Mouse (Mus musculus) cerebellum, adult 2 months (tissue): ENCODE results near the gene Pou5f1. TPM values are rescaled to one million over a fixed set of nuclear protein-coding genes. Genes with fewer than 3 reads are reported as not detected.

Experiments
- DNase-seq, 2 experiments: peaks; one replicate each; pipeline ENCODE4 v3.0.0; 2021
- H3K27ac ChIP-seq: fragments of 200-500 bp; 2 replicates; pipeline ENCODE4 v1.5.1; 2012; ENCODE audit warnings: low read length, control low read depth, inconsistent platforms; ENCODE audit not compliant: insufficient read depth
- H3K27me3 ChIP-seq: fragments of 200-500 bp; 2 replicates; pipeline ENCODE4 v1.6.1; 2012; ENCODE audit warnings: inconsistent platforms, mild to moderate bottlenecking, low read length, moderate library complexity; ENCODE audit not compliant: control insufficient read depth, insufficient read depth
- H3K4me1 ChIP-seq: fragments of 200-500 bp; 2 replicates; pipeline ENCODE4 v1.6.1; 2011; ENCODE audit warnings: low read length; ENCODE audit not compliant: control insufficient read depth, insufficient read depth
- H3K4me3 ChIP-seq: fragments of 200-500 bp; replicated peaks from 2 replicates; pipeline ENCODE3; 2011; ENCODE audit warnings: mild to moderate bottlenecking, low read depth, low read length, control low read depth; ENCODE audit not compliant: insufficient read depth
- CTCF ChIP-seq: fragments of 200-500 bp; IDR thresholded peaks from 2 replicates; pipeline ENCODE4 v1.5.1; 2011; ENCODE audit warnings: low read depth, mild to moderate bottlenecking, control low read depth, low read length, moderate library complexity, borderline replicate concordance; ENCODE audit not compliant: insufficient read depth
- POLR2A ChIP-seq: fragments of 200-500 bp; IDR thresholded peaks from 2 replicates; pipeline ENCODE4 v1.6.1; 2011; ENCODE audit warnings: low read length, control low read depth, borderline replicate concordance; ENCODE audit not compliant: insufficient read depth
- WGBS: fragments of 180-500 bp; shearing (Covaris S2); methylation state at CpG from one replicate; pipeline ENCODE4 v1.1.7; 2018; 5-methylcytosine and 5-hydroxymethylcytosine counted together
- polyA plus RNA-seq: library from polyadenylated mRNA; depleted of rRNA; stranded (reverse); fragments of >200 nt; gene quantifications from 2 replicates; pipeline ENCODE4 v1.2.3, GENCODE M21; 2012; rRNA removed

Pou5f1 gene
- polyA plus RNA-seq, 1 experiment = not detected

DNA sequence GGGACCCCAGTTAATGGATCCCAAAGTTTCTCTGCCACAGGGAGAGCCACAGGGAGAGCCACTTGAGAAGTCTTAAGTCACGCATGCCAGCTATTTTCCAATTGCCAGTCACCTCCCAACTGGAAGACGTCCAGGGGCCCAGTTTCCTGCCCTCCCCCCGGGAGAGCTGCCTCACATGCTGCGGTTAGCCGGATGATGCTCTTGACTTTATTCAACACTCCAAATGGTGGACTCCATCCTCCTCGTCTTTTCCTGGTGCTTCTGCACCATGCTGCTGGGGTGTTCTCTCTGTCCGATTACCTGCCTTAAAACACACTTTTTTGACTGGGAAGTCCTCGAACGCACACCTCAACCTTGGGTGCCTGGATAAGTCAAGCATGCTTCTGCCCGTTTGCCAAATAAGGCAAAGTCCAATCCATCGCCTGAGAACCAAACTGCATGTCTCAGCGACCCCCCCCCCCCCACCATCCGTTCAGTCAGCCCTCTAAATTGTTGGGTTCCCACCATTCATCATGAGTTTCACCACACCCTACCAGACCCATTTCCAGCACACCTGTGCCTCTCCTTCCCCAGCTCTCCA, 50.5 kb downstream of the Pou5f1 start:
- Histone ChIP-seq H3K27ac (no peak overlapping the region), H3K4me1 (no peaks in the 10 kb centered on the region), H3K4me3 (no peak overlapping the region), H3K27me3 (no peaks in the 10 kb centered on the region)
- WGBS = 77% methylated on average over 13 of the region's 13 CpGs
- no peak for DNase-seq
- no peak for TF ChIP-seq CTCF
- TF ChIP-seq POLR2A = no peak

DNA sequence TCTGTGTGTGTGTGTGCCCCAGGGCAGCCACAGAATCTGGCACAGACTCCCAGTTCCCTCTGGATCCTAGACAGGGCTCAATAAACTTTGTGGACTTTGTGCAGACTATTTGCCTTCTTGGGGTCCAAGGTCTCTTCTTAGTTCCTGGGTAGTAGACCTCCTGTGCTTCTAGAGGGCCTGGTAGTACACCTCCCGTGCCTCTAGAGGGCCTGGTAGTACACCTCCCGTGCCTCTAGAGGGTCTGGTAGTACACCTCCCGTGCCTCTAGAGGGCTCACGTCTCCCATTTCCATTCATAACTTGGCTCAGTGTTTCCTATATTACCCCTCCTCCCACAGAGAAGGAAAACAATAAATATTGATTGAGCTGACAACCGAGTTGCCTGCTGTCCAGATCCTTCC, 51.0 kb downstream of the Pou5f1 start:
- Histone ChIP-seq H3K4me1 (no peaks in the 10 kb centered on the region), H3K27me3 (no peaks in the 10 kb centered on the region), H3K27ac (no peak overlapping the region), H3K4me3 (no peak overlapping the region)
- TF ChIP-seq POLR2A (no peak), CTCF (peak; percentile 68)
- 20% methylated on average over 5 of the region's 5 CpGs for WGBS
- DNase-seq = peak in 1 of 2 experiments; percentile 29

DNA sequence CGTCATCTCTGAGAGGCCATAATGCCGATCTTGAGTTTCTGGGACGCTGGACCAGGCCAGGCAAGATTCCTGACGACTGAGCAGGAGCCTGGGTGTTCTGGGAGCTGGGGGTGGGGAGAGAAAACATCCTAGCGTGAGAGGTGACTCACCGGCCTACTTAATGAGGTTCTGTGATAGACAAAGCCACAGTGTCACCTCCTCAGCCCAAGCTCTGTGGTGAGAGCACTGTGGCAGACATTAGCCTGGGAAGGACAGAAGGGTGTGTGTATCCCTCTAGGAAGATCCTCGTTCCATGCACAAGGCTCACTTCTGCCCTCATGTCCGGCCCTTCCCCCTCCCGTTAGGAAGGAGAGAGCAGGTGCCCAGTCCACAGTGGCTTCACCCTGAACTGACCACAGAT, 51.5 kb downstream of the Pou5f1 start:
- 74% methylated on average over 9 of the region's 9 CpGs for WGBS
- no peak for DNase-seq
- Histone ChIP-seq H3K4me3 (no peak overlapping the region), H3K27ac (no peak overlapping the region), H3K27me3 (no peaks in the 10 kb centered on the region), H3K4me1 (no peaks in the 10 kb centered on the region)
- no peak for TF ChIP-seq CTCF
- TF ChIP-seq POLR2A = no peak

DNA sequence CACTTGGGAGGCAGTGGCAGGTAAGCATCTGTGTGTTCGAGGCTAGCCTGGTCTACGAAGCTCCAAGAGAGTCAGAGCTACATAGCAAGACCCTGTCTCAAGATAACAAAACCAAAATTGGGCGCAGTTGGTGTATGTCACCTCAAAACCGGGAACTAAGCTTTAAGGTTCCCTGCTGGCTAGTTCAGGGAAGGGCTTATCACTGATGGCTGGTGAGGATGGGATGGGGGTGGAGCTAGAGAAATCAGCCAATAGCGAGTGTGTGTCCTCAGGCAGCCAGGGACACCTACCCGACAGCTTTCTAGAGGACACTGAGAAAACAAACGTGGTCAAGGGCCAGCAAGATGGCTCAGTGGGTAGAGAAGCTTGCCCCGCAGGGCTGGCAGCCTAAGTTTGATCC, 52.4 kb downstream of the Pou5f1 start:
- no peak overlapping the region for H3K27ac ChIP-seq
- H3K27me3 ChIP-seq = no peaks in the 10 kb centered on the region
- DNase-seq = no peak
- TF ChIP-seq CTCF = no peak
- no peak for TF ChIP-seq POLR2A
- no peak overlapping the region for H3K4me3 ChIP-seq
- 60% methylated on average over 8 of the region's 8 CpGs for WGBS
- no peaks in the 10 kb centered on the region for H3K4me1 ChIP-seq

Other genes with a start within 250 kb of the Pou5f1 start
- gene H2-D1, start 243.3 kb upstream of the Pou5f1 start, polyA plus RNA-seq = 174 and 183 TPM in 2 replicates
- gene H2-Q1, start 185.6 kb upstream of the Pou5f1 start, polyA plus RNA-seq = 0.26 and 0.92 TPM in 2 replicates
- gene H2-Q2, start 163.8 kb upstream of the Pou5f1 start, polyA plus RNA-seq = 1.4 and 1.5 TPM in 2 replicates
- 5.1 and 7.0 TPM in 2 replicates for gene H2-Q4, start 126.4 kb upstream of the Pou5f1 start, polyA plus RNA-seq
- 0.90 and 1.4 TPM in 2 replicates for gene H2-Q6, start 81.2 kb upstream of the Pou5f1 start, polyA plus RNA-seq
- gene H2-Q7, start 66.9 kb upstream of the Pou5f1 start, polyA plus RNA-seq = 1.9 and 2.6 TPM in 2 replicates
- gene H2-Q10, start 35.9 kb upstream of the Pou5f1 start, polyA plus RNA-seq = 0.06 and 0.11 TPM in 2 replicates
- 5.7 and 6.7 TPM in 2 replicates for gene Tcf19, start 10.8 kb downstream of the Pou5f1 start, polyA plus RNA-seq
- 6.5 and 9.6 TPM in 2 replicates for gene Cchcr1, start 11.1 kb downstream of the Pou5f1 start, polyA plus RNA-seq
- gene Psors1c2, start 27.2 kb downstream of the Pou5f1 start, polyA plus RNA-seq = not detected in 2 replicates
- 0.05 and 0.16 TPM in 2 replicates for gene Cdsn, start 46.1 kb downstream of the Pou5f1 start, polyA plus RNA-seq
- not detected in 2 replicates for gene 2300002M23Rik, start 61.4 kb downstream of the Pou5f1 start, polyA plus RNA-seq
- not detected in 2 replicates for gene Sfta2, start 95.5 kb downstream of the Pou5f1 start, polyA plus RNA-seq
- gene Gm9573, start 120.6 kb downstream of the Pou5f1 start, polyA plus RNA-seq = not detected in 2 replicates
- not detected in 2 replicates for gene Mucl3, start 137.7 kb downstream of the Pou5f1 start, polyA plus RNA-seq
- 35.5 and 35.9 TPM in 2 replicates for gene Vars2, start 161.6 kb downstream of the Pou5f1 start, polyA plus RNA-seq
- 30.7 and 34.8 TPM in 2 replicates for gene Gtf2h4, start 167.7 kb downstream of the Pou5f1 start, polyA plus RNA-seq
- gene Ddr1, start 198.6 kb downstream of the Pou5f1 start, polyA plus RNA-seq = 76.7 and 76.9 TPM in 2 replicates